Mouse (Mus musculus) left cerebral cortex, postnatal 10 days (tissue): ENCODE measurements at regions not wholly inside any gene's neighbourhood (a gene's known extent, or its start where the extent isn't known, plus 50 kb on each side); places are given as distances from the start of the nearest gene placed in this dataset.

ENCODE experiments used
- DNase-seq, 2 experiments: peaks; one replicate each; pipeline ENCODE4 v3.0.0; 2021 to 2022; ENCODE audit warnings: low spot score in 2 of 2, mixed read lengths in 1 of 2; ENCODE audit errors: extremely low spot score in 1 of 2
- intact Hi-C: fragments of 180-260 bp; cut with DNase I; formaldehyde crosslinking; loops from one replicate; pipeline ENCODE4 v1.15.1; 2025

DNA sequence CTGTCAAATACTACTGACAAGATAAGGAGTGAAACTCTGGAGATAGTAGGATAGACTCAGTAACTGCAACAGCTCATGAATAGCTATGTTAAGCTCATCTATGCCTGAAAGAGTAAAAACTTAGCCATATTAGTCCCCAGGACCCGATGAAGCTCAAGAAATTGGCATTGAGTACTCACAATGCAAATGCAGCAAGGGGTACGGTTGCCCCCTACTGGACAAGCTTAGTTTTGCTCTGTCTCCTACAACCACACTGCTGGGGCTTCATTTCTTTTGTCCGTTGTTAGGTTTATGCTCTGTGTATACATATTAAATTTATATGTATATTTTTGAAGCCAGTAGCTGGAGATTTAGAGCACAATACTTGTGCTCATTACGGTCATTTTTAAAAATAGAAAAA is 74.4 kb upstream of the Mup5 start:
- DNase-seq, result peak in 1 of 2 experiments; percentile 0
- intact Hi-C loops, result loop anchor here (5.0 kb wide), 1 partner anchor 1977 kb away; no protein-coding TSS in a partner anchor

DNA sequence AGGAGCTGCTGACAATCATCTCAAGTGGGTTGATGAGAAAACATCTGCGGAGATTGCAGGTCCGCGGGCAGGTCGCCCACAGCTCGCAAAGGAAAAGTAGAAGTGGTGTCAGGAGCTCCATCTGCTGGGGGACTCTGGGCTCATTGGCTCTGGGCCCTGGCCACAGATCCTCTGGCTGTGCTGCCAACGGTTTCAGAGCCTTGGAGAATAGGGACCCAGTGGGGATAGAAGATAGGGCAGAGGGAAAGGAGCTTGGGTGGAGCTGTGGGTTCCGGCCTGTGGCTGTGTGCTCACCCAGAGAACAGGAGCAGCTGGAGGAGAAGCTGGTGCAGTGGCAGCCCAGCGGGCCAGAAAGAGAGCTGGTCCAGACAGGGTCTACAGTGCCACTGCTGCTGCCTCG is 67.1 kb upstream of the Mup5 start:
- intact Hi-C loops, result no loop called here
- no peak for DNase-seq

DNA sequence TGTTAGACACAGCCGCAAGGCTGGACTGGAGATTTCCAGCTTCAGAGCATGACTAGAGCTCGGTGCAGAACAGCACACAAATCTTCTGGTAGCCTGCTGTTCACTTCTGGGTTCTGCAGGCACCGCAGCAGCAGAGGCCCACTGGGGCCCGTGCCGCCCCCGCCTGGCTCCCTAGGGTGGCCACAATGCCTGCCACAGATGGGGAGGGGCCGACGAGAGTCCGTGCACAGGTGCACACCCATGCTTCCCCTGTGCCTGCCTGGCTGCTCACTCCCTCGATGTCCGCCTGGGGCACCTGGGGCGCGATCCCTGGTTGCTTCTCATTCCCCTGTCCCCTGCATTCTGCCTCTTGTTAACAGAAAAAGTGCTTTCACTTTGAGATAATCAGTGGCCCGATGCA is 63.2 kb upstream of the Mup5 start:
- intact Hi-C loops, result no loop called here
- no peak for DNase-seq

DNA sequence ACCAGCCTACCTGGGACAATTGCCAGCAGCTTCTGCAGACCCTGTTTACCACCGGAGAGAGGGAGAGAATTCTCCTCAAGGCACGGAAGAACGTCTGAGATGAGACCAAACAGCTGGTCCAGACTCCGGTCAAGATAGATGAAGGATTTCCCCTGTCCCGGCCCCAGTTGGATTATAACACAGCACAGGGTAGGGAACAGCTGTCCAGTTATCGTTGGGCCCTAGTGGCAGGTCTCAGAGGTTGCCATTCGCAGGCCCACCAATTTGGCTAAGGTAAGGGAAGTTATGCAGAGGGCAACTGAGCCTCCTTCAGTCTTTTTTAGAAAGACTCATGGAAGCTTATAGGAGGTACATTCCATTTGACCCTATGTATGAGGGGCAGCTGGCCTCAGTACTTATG is 62.1 kb upstream of the Mup5 start:
- intact Hi-C loops, result no loop called here
- no peak for DNase-seq
